Mouse (Mus musculus): Measurements from ENCODE around the gene Atg2a. TPM values are rescaled to one million over a fixed set of nuclear protein-coding genes. Genes with fewer than 3 reads are reported as not detected.
A peak's percentile ranks its signal among the peaks of the same experiment; 100 is the strongest.

Gene Atg2a
- total RNA-seq, 2 experiments from 2014 or later = 40.0 to 41.1 TPM

GRCm38 (mm10) chr19:6245806-6246205, 4.3 kb downstream of the Atg2a start:
- DNase-seq (ENCODE audit: low spot score in 2 of 2) = no peak

- no peak for DNase-seq (ENCODE audit: low spot score in 2 of 2)
Measured at GRCm38 (mm10) chr19:6247526-6248300, 6.2 kb downstream of the Atg2a start.

GRCm38 (mm10) chr19:6253021-6253420, 11.6 kb downstream of the Atg2a start:
- DNase-seq (ENCODE audit: low spot score in 2 of 2) = no peak

GRCm38 (mm10) chr19:6260428-6260827, 19.0 kb downstream of the Atg2a start:
- DNase-seq (ENCODE audit: low spot score in 2 of 2) = no peak

GRCm38 (mm10) chr19:6260946-6261345, 19.5 kb downstream of the Atg2a start:
- DNase-seq (ENCODE audit: low spot score in 2 of 2) = no peak

GRCm38 (mm10) chr19:6261379-6261778, 19.9 kb downstream of the Atg2a start:
- no peak for DNase-seq (ENCODE audit: low spot score in 2 of 2)

GRCm38 (mm10) chr19:6262222-6262621, 20.8 kb downstream of the Atg2a start:
- peak in 1 of 2 experiments; percentile 60 for DNase-seq (ENCODE audit: low spot score in 2 of 2)

GRCm38 (mm10) chr19:6262839-6263433, 21.5 kb downstream of the Atg2a start:
- DNase-seq (ENCODE audit: low spot score in 2 of 2) = no peak

GRCm38 (mm10) chr19:6264200-6264599, 22.7 kb downstream of the Atg2a start:
- DNase-seq (ENCODE audit: low spot score in 2 of 2) = no peak

GRCm38 (mm10) chr19:6264945-6265344, 23.5 kb downstream of the Atg2a start:
- DNase-seq (ENCODE audit: low spot score in 2 of 2) = no peak

GRCm38 (mm10) chr19:6265727-6266182, 24.3 kb downstream of the Atg2a start:
- DNase-seq (ENCODE audit: low spot score in 2 of 2) = no peak

- no peak for DNase-seq (ENCODE audit: low spot score in 2 of 2)
Measured at GRCm38 (mm10) chr19:6267306-6268169, 26.1 kb downstream of the Atg2a start.

- peak; percentile 74 to 81 for DNase-seq (ENCODE audit: low spot score in 2 of 2)
Measured at GRCm38 (mm10) chr19:6268170-6268528, 26.7 kb downstream of the Atg2a start.

- no peak for DNase-seq (ENCODE audit: low spot score in 2 of 2)
Measured at GRCm38 (mm10) chr19:6268670-6269132, 27.2 kb downstream of the Atg2a start.

GRCm38 (mm10) chr19:6269798-6270475, 28.5 kb downstream of the Atg2a start:
- no peak for DNase-seq (ENCODE audit: low spot score in 2 of 2)

- DNase-seq (ENCODE audit: low spot score in 2 of 2) = no peak
Measured at GRCm38 (mm10) chr19:6270661-6271060, 29.2 kb downstream of the Atg2a start.

GRCm38 (mm10) chr19:6271206-6271605, 29.7 kb downstream of the Atg2a start:
- DNase-seq (ENCODE audit: low spot score in 2 of 2) = no peak

- DNase-seq (ENCODE audit: low spot score in 2 of 2) = no peak
Measured at GRCm38 (mm10) chr19:6272053-6272452, 30.6 kb downstream of the Atg2a start.

GRCm38 (mm10) chr19:6272738-6273137, 31.3 kb downstream of the Atg2a start:
- DNase-seq (ENCODE audit: low spot score in 2 of 2) = no peak

GRCm38 (mm10) chr19:6273592-6273991, 32.1 kb downstream of the Atg2a start:
- DNase-seq (ENCODE audit: low spot score in 2 of 2) = no peak

GRCm38 (mm10) chr19:6273998-6274608, 32.6 kb downstream of the Atg2a start:
- no peak for DNase-seq (ENCODE audit: low spot score in 2 of 2)
